Mouse (Mus musculus) splenic B cell, adult 2 months (primary cell): ENCODE results near the gene Klf1.

Source experiments
- DNase-seq: peaks from one replicate; pipeline ENCODE4 v3.0.0-alpha.2; 2011; ENCODE audit warnings: low read depth, low spot score
- H3K27me3 ChIP-seq: 2 replicates; pipeline ENCODE4 v1.6.1; 2012; ENCODE audit warnings: mild to moderate bottlenecking, low read length, moderate library complexity, mixed read lengths; ENCODE audit not compliant: control insufficient read depth, poor library complexity, insufficient read depth, severe bottlenecking
- H3K36me3 ChIP-seq: 2 replicates; pipeline ENCODE4 v1.6.1; 2012; ENCODE audit warnings: mild to moderate bottlenecking, low read length, moderate library complexity, mixed read lengths; ENCODE audit not compliant: control insufficient read depth, poor library complexity, insufficient read depth, severe bottlenecking

Klf1 gene

GRCm38 (mm10) chr8:84901752-84902151, at the start of gene Klf1:
TSS of gene Klf1 (plus strand) at chr8:84901928.
- no peak for DNase-seq
- Histone ChIP-seq H3K27me3 (no peaks in the 10 kb centered on the region), H3K36me3 (no peaks in the 10 kb centered on the region)

- Histone ChIP-seq H3K27me3 (no peaks in the 10 kb centered on the region), H3K36me3 (peaks cover 5% of the 10 kb centered on the region; the same call in 1 of the 2 replicates)
- DNase-seq = no peak
Observed at GRCm38 (mm10) chr8:84856434-84856833, 45.3 kb upstream of the Klf1 start.

GRCm38 (mm10) chr8:84856864-84857441, 44.8 kb upstream of the Klf1 start, which contains the start of gene Farsa:
TSS of gene Farsa (plus strand) at chr8:84856989.
- H3K36me3 ChIP-seq = peaks cover 5% of the 10 kb centered on the region; the same call in 1 of the 2 replicates
- DNase-seq = peak; percentile 94

GRCm38 (mm10) chr8:84871376-84872308, 30.1 kb upstream of the Klf1 start, which contains the start of gene Syce2:
TSS of gene Syce2 (plus strand) at chr8:84872111.
- H3K27me3 ChIP-seq = no peaks in the 10 kb centered on the region
- DNase-seq = peak; percentile 94
- peaks cover 8% of the 10 kb centered on the region; the same call in 1 of the 2 replicates for H3K36me3 ChIP-seq

More at GRCm38 (mm10) chr8:84856864-84857441, 44.8 kb upstream of the Klf1 start, which contains the start of gene Farsa:
- H3K27me3 ChIP-seq = no peaks in the 10 kb centered on the region

- Histone ChIP-seq H3K27me3 (no peaks in the 10 kb centered on the region), H3K36me3 (peaks cover 6% of the 10 kb centered on the region; the same call in 1 of the 2 replicates)
- peak; percentile 50 for DNase-seq
Observed at GRCm38 (mm10) chr8:84872309-84872965, 29.3 kb upstream of the Klf1 start.

- DNase-seq = no peak
- Histone ChIP-seq H3K27me3 (no peaks in the 10 kb centered on the region), H3K36me3 (peaks cover 3% of the 10 kb centered on the region; the same call in 1 of the 2 replicates)
Observed at GRCm38 (mm10) chr8:84873016-84873415, 28.7 kb upstream of the Klf1 start.

GRCm38 (mm10) chr8:84874339-84874738, 27.4 kb upstream of the Klf1 start:
- Histone ChIP-seq H3K36me3 (no peaks in the 10 kb centered on the region), H3K27me3 (no peaks in the 10 kb centered on the region)
- DNase-seq = no peak

GRCm38 (mm10) chr8:84877297-84878035, 24.3 kb upstream of the Klf1 start:
- no peaks in the 10 kb centered on the region for H3K36me3 ChIP-seq
- no peaks in the 10 kb centered on the region for H3K27me3 ChIP-seq
- DNase-seq = no peak

- DNase-seq = no peak
- H3K36me3 ChIP-seq = no peaks in the 10 kb centered on the region
- no peaks in the 10 kb centered on the region for H3K27me3 ChIP-seq
Observed at GRCm38 (mm10) chr8:84878915-84879314, 22.8 kb upstream of the Klf1 start.

GRCm38 (mm10) chr8:84884728-84885127, 17.0 kb upstream of the Klf1 start:
- Histone ChIP-seq H3K36me3 (no peaks in the 10 kb centered on the region), H3K27me3 (no peaks in the 10 kb centered on the region)

GRCm38 (mm10) chr8:84888280-84888679, 13.4 kb upstream of the Klf1 start:
- no peak for DNase-seq
- Histone ChIP-seq H3K36me3 (no peaks in the 10 kb centered on the region), H3K27me3 (no peaks in the 10 kb centered on the region)

More at GRCm38 (mm10) chr8:84884728-84885127, 17.0 kb upstream of the Klf1 start:
- DNase-seq = no peak

GRCm38 (mm10) chr8:84889141-84889540, 12.6 kb upstream of the Klf1 start:
- Histone ChIP-seq H3K36me3 (no peaks in the 10 kb centered on the region), H3K27me3 (no peaks in the 10 kb centered on the region)
- DNase-seq = no peak

GRCm38 (mm10) chr8:84892993-84893708, 8.6 kb upstream of the Klf1 start:
- DNase-seq = no peak
- Histone ChIP-seq H3K36me3 (no peaks in the 10 kb centered on the region), H3K27me3 (no peaks in the 10 kb centered on the region)
